Mouse (Mus musculus) layer of hippocampus, adult 9-10 months (tissue): ENCODE measurements at regions not wholly inside any gene's neighbourhood (a gene's known extent, or its start where the extent isn't known, plus 50 kb on each side); places are given as distances from the start of the nearest gene placed in this dataset.

Experiments used
- DNase-seq: peaks from one replicate; pipeline ENCODE4 v3.0.0; 2022; ENCODE audit warnings: low spot score

DNA sequence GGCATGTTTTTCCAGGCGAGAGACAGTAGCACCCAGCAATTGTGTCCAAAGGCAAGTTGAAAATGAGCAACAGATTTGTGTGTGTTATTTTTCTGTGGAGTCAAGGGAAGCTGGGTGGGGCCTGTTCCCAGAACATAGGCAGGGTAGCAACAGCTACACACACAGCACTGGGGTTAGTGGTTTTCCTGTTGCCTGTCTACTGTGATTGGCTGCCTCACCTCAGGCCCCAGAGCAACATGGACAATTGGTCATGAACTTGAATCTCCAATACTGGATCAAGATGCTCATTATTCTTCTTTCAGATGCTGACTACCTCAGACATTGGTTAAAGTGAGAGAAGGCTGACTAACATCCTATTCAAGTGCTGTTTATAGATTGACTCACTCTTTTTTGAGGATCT is 188.9 kb downstream of the Gm5426 start:
- no peak for DNase-seq

DNA sequence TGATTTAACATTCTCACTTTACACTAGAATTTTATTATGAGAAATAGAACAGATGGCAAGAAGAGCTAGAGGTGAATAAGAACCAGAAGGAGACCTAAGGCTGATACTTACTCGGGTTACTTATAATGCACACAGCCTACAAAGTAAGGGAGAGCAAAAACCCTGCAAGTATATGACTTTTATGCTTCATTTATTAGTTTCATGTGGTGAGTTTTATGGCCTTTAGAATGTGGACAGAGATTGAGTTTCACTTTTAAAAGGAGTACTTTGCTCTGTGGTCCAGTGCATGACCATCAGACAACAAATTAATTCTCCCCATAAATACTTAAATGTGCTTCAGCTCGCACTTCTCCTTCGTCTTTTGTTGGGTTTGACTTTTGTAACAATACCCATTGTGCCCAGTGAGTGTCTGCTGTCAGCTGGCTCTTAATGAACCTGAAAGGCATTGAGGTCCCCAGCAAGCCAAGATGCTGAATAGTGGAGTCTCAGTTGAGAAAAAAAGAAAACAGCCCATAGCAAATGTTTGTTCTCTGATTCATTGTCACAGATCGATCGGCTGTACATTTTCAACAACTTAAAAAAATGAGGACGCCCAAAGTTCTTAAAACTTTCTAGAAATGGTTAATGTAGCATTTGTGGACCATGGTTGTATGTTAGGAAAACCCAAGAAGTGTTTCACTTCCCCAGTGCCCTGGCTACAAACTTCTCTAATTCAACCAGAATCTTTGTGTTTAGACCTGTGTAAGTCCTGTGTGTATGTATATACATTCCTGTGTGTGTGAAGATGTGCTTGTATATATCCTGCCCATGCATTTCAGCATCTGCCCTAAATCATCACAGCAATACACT is 194.5 kb downstream of the Gm5426 start:
- no peak for DNase-seq

DNA sequence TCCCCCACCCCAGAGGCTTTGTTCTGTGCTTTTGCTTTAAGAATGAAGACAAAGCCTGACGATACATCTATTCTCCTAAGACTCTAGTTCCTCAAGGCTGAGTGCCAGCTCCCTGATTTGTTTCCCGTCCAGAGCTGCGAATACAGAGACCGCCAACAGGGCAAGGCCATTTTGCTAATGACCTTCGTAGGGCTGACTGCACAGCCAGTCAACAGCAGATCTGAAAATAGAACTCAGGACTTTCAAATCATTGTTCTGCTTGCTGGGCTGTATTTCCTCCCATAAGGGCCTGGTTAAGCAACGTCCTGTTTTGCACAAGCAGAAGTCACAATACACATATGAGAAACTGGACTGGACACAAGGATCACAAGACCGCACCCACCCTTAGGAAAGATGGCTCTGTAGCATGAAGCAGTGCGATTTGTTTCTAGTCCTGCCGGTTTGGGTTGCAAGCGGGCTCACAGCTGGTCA is 196.4 kb downstream of the Gm5426 start:
- peak; percentile 45 for DNase-seq

DNA sequence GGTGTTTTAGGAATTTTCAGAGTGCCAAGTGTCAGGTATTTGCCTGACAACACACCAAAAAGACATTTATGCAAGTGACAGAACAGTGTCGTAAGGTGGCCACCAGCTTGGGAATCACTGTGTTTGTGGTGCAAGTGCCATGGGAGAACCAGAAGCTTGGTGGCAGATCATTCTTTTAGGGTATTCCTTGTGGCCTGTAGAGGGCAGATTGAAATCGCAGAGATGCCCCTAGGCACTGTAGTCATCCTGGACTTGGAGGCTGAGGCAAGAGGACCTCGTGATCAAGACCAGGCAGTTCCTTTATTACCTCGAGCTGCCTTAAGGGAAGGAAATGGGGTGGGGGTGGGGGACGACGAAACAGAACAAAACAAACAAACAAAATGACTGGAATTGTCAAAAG is 196.8 kb downstream of the Gm5426 start:
- no peak for DNase-seq

DNA sequence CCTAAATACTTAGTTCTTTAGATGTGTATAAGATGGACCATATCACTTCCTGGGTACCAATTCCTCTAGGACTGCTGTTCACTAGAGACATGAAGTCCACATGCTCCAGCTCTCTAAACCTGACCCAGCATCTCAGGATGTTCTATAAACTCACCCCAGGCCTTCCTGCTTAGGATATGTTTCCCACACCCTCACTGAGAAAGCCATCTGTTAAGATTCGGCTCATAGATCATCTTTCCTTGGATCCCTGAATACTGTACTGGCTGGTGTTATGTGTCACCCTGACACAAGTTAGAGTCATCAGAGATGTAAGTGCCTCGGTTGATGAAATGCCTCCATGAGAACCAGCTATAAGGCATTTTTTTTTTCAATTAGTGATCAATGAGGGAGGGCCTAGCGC is 199.9 kb downstream of the Gm5426 start:
- no peak for DNase-seq

DNA sequence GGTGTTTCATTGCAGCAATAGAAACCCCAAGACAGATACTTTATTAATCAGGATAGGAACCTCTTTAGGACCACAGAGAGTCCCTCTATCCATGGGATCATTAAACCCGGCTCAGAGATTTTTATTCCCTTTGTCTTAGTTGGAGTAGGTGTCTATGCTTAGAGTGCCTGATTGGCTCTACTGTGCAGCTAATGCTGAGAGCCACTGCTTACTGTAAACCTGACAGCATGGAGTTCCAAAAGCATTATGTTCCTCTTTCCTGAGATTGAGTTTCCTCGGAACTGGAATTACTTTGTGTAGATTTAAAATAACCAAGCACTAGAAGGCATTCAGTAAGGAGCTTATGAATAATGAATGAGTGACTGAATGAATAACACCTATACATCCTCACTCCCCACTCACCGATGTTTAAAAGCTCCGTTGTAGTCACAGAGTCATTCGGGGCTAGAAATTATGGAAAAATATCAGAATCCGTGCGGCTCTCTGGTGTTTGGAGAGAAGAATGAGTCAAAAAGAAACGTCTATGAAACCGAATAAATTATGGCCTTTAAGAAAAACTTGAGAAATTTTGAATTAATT is 200.8 kb downstream of the Gm5426 start:
- no peak for DNase-seq

DNA sequence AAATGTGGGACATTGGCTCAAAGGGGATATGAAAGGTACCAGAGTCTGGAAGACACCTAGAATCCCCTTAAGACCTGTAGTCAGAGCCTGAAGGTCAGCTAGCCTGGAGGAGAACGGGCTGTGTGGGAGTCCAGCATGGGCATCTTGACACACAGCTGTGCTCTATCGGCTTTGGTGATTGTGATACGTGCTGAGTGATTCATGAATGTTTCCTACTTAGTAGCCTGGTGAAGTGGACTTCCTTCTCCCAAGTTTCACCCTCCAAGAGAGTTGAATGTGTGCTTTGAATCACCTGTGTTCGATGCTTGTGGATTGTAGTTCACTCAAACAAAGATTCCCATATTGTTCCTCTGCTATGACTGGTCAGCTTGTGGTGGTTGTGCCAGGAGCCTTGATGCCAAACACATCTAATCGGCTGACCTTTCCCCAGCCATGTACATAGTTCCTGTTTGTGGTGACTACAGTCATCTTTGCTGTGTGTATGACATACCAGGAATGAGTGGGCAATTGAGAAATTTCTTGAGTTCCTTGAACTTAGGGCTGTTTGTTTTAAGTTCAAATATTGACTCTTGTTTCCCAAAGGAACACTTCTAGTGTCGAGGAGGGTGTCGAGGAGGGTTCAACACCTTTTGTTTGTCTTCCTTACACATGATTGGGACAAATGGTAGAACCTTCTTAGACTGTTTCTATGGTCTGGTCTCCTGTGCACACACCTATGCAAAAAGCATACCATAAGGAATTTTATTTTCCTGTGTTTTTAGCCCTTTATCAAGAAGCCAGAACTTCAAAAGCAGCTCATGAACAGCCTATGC is 201.6 kb downstream of the Gm5426 start:
- no peak for DNase-seq

DNA sequence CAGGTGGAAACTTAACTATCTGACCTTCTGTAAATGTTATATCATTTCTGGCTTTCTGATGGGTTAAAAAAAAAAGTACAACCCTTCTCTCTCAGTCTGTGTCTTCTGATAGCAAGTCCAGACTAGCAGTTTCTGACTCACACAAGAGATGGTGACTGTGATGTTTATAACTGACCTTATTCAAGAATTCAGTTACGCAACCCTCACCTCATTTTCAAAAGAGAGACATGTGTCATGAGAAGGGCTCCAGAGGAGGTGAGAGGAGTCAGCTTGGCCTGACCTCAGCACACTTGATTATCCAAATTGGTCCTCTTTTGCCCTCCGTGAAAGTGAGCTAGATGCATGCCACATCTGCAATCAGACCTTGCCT is 202.2 kb downstream of the Gm5426 start:
- no peak for DNase-seq

DNA sequence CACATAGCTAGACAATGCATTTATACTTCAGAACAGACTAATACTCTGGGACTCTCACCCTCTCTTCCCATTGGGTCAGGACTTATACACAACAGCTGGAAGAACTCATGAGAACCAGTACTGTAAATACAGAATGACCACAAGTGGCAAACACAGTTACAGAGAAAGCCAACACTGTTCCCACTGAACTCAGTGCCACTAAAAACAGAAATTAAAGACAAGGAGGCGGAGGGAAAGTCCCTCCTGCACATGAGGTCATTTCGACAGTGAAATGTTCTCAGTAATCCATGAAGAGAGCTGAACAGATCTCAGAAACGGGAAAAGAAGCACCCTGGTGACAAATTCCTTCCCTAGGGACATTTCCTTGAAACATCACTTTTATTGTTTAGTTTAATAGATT is 206.1 kb downstream of the Gm5426 start:
- no peak for DNase-seq

DNA sequence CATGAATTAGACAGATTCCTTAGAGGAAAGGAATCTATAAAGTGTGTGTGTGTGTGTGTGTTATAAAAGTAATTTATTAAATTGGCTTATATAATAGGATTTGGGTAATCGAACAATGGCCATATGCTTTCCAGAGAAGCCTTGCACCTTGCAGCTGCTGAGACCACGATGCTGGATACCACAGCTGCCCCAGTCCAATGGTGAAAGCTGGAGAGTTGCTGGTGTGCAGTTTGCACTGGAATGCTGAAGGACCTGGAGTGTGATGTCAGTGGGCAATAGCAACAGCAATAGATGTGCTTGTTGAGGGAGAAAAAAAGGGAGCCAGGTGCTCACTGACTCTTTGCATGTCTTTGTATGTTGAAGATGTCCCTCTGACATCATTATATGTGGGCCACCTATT is 207.3 kb downstream of the Gm5426 start:
- no peak for DNase-seq

DNA sequence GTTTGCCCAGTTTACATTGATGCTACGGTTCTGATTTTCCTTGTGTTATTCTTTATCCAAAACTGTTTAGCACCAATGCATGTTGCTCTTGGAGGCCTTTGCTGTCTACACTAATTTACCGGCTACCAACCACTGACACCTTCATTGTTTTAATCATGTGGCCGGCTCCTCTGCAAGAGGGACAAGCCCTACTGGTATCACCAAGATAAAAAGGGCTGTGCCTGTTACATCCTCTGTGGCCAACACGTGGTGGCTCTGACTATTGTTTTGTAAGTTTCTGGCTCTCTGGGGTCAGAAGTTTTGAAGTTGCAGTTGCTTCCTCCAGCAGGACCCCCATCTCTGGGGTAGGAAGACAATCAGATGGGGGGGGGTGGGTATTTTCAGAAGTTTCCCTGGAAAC is 214.3 kb downstream of the Gm5426 start:
- no peak for DNase-seq

DNA sequence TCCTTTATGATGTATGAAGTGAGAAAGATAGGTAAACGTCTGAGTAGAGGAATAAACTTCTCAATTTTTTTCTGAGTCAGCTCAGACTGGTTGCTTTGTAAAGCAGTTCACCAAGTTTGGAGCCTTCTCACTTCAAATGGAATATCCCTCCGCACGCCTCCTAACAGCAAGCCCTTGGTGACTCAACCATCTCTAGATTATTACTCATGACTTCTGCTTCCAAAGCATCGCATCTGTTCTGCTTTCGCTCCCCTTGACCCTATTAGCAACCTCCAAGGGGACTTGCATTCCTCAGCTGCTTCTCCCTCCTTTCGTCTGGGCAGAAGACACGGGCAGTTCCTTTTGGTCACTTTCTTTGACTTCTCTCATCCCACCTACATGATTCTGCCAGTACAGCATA is 214.9 kb downstream of the Gm5426 start:
- DNase-seq: no peak

DNA sequence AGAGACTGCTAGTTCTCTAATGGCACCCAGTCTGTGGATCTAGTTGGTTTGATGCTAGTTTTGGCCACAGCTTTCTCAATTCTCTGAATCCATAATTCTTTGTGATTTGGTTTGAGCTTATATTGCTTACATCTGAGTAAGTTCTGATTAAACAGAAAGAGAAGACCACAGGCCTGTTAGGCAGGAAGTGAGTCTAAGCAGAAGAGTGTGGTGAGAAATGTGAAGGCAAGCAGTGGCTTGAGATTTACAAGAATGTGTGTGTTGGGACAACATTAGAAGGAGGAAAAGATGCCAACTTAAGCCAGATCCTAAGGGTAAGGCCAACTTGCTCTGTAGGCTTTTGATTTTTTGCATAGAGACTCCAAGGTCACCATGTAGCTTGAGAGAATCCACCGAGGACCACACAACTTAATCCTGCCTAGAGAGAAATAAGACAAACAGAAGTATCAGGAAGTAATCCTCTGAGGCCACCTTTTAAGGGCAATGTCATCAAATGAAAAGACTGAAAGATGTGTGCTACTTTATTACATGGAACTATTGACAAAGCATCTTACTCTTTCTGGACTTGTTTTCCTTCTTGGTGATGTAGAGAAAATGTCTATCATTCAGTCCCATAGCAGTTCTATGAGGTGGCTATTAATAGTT is 220.7 kb downstream of the Gm5426 start:
- no peak for DNase-seq

DNA sequence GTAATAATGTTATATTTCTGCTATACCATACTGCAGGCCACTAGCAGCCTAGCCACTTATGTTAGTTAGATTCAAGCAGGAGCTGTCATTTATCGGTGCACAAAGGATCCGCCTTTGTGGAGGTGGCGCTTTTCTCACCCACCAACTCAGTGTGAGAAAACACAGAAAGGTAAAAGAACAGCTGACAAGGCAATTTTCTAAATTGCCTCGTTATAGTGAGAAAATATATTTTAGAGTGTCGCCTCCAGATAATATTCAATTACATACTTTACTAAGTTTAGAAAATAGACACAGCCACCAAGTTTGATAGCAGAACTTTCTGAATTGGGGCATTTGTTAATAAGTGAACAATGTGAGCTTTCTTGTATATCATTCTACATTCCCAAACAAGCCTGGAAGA is 221.2 kb downstream of the Gm5426 start:
- DNase-seq: no peak

DNA sequence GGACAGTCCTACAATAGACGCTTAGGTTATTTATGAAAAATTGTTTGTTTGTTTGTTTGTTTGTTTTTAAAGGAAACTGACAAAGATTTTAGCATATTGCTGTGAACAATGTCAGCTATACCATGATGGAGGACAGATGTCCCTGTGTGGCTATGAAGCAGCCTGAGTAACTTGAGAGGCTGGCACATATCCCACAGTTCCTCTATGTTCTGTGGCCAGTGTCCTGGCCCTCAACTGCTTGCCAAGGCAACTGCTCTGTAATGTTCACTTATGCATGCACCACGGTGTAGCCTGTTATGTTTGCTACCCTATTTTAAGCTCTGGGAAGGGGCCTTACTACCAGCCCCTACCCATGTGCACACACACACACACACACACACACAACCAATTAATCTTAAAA is 222.6 kb downstream of the Gm5426 start:
- DNase-seq: no peak

DNA sequence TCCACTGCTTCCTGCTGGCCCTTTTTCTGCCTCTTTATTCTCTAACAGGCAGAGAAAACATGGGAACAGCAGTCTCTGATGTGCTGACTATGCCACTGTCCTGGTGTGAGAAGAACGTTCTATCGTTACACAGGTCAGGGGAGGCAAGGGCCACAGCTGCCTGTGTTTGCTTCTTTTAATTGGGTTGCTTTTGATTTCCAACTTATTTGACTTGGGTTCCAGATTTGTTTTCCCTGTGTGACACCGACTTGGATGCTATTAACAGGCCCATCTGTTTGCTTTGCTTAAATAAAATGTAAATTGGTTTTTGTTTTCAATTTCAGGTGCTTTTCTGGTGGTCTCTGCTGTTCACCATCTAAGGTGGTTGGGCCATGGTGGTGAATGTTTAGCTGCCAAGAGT is 225.8 kb downstream of the Gm5426 start:
- DNase-seq: no peak

DNA sequence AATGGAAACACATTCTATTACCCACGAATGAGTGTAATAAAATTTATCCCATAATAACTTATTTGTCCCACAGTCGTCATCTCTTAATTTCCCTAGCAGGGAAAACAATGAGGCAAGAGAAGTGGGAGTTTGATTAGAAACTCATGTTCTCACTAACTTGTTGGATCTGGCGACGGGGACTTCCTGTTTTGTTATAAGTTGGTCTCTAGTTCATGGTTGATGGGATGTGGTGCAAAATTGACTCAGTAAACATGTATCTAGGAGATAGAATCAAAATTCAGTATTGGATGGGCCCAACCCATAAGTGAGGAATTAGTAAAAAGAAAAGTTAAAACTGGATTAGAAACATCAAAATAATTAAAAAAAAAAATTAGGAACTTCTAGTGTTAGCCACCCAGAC is 227.5 kb downstream of the Gm5426 start:
- no peak for DNase-seq

DNA sequence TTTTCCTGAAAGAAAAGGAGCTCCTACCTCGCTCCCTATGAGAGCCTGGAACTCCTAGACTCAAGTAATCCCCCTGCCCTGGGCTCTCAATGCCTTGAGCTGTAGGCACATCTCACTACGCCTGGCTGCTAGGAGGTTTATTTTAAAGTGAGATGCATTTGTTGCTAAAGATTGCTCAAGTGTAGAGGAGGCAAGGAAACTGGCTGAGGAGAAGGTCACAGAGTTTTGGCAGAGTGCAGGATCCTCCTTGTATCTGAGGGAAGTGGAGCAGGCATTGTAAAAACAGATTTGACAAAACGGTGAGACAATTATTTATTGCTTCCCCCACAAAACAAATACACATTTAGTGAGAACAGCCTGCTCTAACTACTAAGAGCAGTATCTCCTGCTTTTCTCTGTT is 228.7 kb downstream of the Gm5426 start:
- no peak for DNase-seq

DNA sequence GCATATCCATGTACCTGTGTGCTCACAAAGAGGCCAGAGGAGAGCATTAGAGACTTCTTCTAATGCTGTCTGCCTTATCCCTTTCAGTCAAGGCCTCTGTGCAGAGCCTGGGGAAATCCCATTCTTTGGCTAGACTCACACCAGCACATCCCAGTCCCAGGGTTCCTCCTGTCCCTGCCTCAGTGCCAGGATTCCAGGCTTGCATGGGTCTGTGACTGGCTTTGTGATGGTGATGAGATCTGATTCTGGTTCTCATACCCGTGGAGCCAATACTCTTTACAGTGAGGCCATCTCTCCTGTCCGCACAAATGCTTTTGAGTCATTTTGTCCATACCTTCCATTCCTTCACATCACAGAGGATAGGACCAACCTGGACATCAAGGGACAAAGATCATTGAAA is 230.5 kb downstream of the Gm5426 start:
- DNase-seq: no peak

DNA sequence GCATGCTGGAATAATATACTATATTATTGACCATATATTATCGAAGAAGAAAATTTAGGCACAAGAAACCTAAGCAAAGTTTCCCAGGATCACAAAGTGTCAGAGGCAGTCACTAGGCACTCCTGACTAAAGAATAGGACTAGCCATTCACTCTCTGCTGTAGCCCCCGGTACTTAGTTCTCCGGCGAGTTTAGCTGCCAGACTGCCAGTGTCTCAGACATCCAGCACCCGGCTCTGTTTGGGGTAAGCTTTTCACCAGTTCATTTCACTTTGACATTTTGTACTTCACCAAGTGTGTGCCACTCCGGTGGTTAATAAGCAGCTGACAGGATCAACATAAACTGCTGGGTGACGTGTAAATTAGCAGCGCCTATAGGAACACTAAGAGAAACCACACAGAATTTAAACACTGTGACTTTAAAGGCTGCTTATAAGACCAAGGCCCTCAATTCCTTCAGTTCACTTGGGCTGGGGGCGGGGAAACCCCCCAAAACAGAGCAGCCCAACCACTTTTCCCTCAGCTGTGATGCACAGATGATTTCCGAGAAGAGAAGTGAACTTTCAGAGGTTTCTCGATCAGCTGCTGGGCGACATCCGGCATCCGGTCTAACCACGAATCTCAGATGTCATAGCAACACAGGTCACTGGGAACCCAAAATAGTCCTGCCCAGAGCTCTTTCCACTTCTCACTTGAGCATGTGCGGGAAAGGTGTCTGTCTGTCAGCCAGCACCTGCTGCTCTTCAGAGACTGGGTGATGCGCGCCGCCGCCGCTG is 234.3 kb downstream of the Gm5426 start:
- no peak for DNase-seq

DNA sequence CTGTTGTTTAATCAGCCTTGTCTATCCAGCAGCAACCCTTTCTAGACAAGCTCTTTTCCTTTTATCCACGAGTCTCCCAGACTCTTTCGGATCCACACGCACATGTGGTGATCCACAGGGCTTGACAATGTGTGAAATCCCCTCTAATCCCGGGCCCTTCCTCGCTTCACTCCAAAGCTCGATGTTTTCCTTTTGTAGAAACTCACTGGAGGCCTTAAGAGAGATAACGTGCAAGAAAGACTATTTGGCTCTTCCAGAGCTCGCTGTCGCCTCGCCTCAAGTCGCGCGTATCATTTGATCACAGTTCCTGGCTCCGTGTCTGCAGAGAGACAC is 234.9 kb downstream of the Gm5426 start:
- no peak for DNase-seq
